Mouse (Mus musculus): ENCODE results near the gene Gbp2b.
A peak's percentile ranks its signal among the peaks of the same experiment; 100 is the strongest.
"Not testable (repeated sequence)": the region's sequence is repeated elsewhere in the genome, so short reads cannot be mapped to it uniquely, and the experiment has no call there.

The Gbp2b gene

GRCm38 (mm10) chr3:142594547-142594946 lies at the start of gene Gbp2b:
TSS of gene Gbp2b (plus strand) at chr3:142594847.
- DNase-seq, result no peak

- no peak for DNase-seq
These were observed 48.0 kb upstream of the Gbp2b start for GRCm38 (mm10) chr3:142546690-142547089.

GRCm38 (mm10) chr3:142550052-142550676 lies 44.5 kb upstream of the Gbp2b start:
- no peak for DNase-seq

GRCm38 (mm10) chr3:142554601-142555000 lies 40.0 kb upstream of the Gbp2b start:
- DNase-seq, result no peak

GRCm38 (mm10) chr3:142555623-142556022 lies 39.0 kb upstream of the Gbp2b start:
- DNase-seq, result no peak

GRCm38 (mm10) chr3:142559632-142560228 lies 34.9 kb upstream of the Gbp2b start, which contains the start of gene Gbp3:
TSS of gene Gbp3 (plus strand) at chr3:142560026.
- DNase-seq, result no peak

GRCm38 (mm10) chr3:142560296-142560948 lies 34.2 kb upstream of the Gbp2b start:
- DNase-seq, result peak; percentile 77

- no peak for DNase-seq
These were observed 33.5 kb upstream of the Gbp2b start for GRCm38 (mm10) chr3:142561045-142561646.

GRCm38 (mm10) chr3:142561666-142562065 lies 33.0 kb upstream of the Gbp2b start:
- no peak for DNase-seq

- not testable (repeated sequence) for DNase-seq
These were observed 27.2 kb upstream of the Gbp2b start for GRCm38 (mm10) chr3:142567490-142567889.

GRCm38 (mm10) chr3:142570738-142571137 lies 23.9 kb upstream of the Gbp2b start:
- DNase-seq, result no peak

- DNase-seq, result no peak
These were observed 17.5 kb upstream of the Gbp2b start for GRCm38 (mm10) chr3:142577108-142577507.

- DNase-seq, result no peak
These were observed 16.3 kb upstream of the Gbp2b start for GRCm38 (mm10) chr3:142578342-142578741.

GRCm38 (mm10) chr3:142583067-142583466 lies 11.6 kb upstream of the Gbp2b start:
- no peak for DNase-seq

- DNase-seq, result no peak
These were observed 7.3 kb upstream of the Gbp2b start for GRCm38 (mm10) chr3:142587386-142587785.

- no peak for DNase-seq
These were observed 5.8 kb upstream of the Gbp2b start for GRCm38 (mm10) chr3:142588888-142589287.

GRCm38 (mm10) chr3:142590431-142591067 lies 4.1 kb upstream of the Gbp2b start:
- no peak for DNase-seq

GRCm38 (mm10) chr3:142597923-142598322 lies 3.3 kb downstream of the Gbp2b start:
- no peak for DNase-seq

GRCm38 (mm10) chr3:142601675-142602074 lies 7.0 kb downstream of the Gbp2b start:
- DNase-seq, result no peak

- no peak for DNase-seq
These were observed 24.0 kb downstream of the Gbp2b start for GRCm38 (mm10) chr3:142618658-142619057.

- DNase-seq, result no peak
These were observed 25.0 kb downstream of the Gbp2b start for GRCm38 (mm10) chr3:142619606-142620005.

- no peak for DNase-seq
These were observed 25.7 kb downstream of the Gbp2b start, which contains the start of gene Gbp2 for GRCm38 (mm10) chr3:142620111-142620955. TSS of gene Gbp2 (plus strand) at chr3:142620602.

Measured in liver (tissue).